Mouse (Mus musculus) CH12.LX (cell line): Measurements from ENCODE around the gene Ifngr2. TPM values are rescaled to one million over a fixed set of nuclear protein-coding genes. Genes with fewer than 3 reads are reported as not detected.

ENCODE experiments used
- DNase-seq: peaks from one replicate; pipeline ENCODE4 v3.0.0-alpha.2; 2013; ENCODE audit errors: extremely low read depth
- H3K27ac ChIP-seq: 2 replicates; pipeline ENCODE4 v1.5.1; 2012; ENCODE audit warnings: low read depth, mild to moderate bottlenecking, control low read depth, moderate library complexity; ENCODE audit not compliant: insufficient read depth
- H3K27me3 ChIP-seq: replicated peaks from 2 replicates; pipeline ENCODE3; 2012; ENCODE audit warnings: inconsistent platforms
- H3K36me3 ChIP-seq, 2 experiments: replicated peaks in 1 of 2; 2 replicates each; pipeline versions ENCODE3 to v1.6.1; 2012; ENCODE audit warnings: inconsistent platforms in 1 of 2, low read length in 1 of 2, mild to moderate bottlenecking in 1 of 2, mixed read lengths in 1 of 2, moderate library complexity in 1 of 2; ENCODE audit not compliant: control insufficient read depth in 1 of 2, insufficient read depth in 1 of 2
- H3K4me1 ChIP-seq, 2 experiments: 2 replicates each; pipeline ENCODE4 v1.6.1; 2012; ENCODE audit warnings: inconsistent platforms in 1 of 2, moderate library complexity in 1 of 2; ENCODE audit not compliant: insufficient read depth in 2 of 2, control insufficient read depth in 1 of 2
- H3K4me2 ChIP-seq: 2 replicates; pipeline ENCODE4 v1.6.1; 2012; ENCODE audit warnings: low read depth, mild to moderate bottlenecking, control low read depth; ENCODE audit not compliant: poor library complexity, insufficient read depth, severe bottlenecking
- H3K4me3 ChIP-seq, 3 experiments: fragments of 150-350 bp in 1 of 3; sonication (generic) in 1 of 3; replicated peaks in 1 of 3; 2 replicates each; pipeline versions ENCODE3 to v1.5.1; 2011 to 2012; ENCODE audit warnings: low read depth in 2 of 3, low read length in 2 of 3, mild to moderate bottlenecking in 2 of 3, moderate library complexity in 2 of 3, control low read depth in 1 of 3, improper control_type of control experiment in 1 of 3, inconsistent platforms in 1 of 3, mixed read lengths in 1 of 3; ENCODE audit not compliant: poor library complexity in 1 of 3
- H3K79me2 ChIP-seq: replicated peaks from 2 replicates; pipeline ENCODE4 v1.6.1; 2012; ENCODE audit warnings: mild to moderate bottlenecking, moderate library complexity; ENCODE audit not compliant: control insufficient read depth, poor library complexity, insufficient read depth, severe bottlenecking; ENCODE audit errors: extremely low read depth
- H3K9ac ChIP-seq: 2 replicates; pipeline ENCODE4 v1.6.1; 2012; ENCODE audit warnings: low read depth, mild to moderate bottlenecking, control low read depth, moderate library complexity; ENCODE audit not compliant: insufficient read depth
- H3K9me3 ChIP-seq: replicated peaks from 2 replicates; pipeline ENCODE3; 2012; ENCODE audit warnings: low read length, inconsistent platforms, mixed read lengths
- BHLHE40 ChIP-seq: IDR thresholded peaks from 2 replicates; pipeline ENCODE4 v1.6.1; 2011; ENCODE audit warnings: mild to moderate bottlenecking, low read depth, low read length, improper control_type of control experiment
- CHD1 ChIP-seq: IDR thresholded peaks from 2 replicates; pipeline ENCODE4 v1.6.1; 2012; ENCODE audit warnings: low read depth, low read length, improper control_type of control experiment, inconsistent platforms
- CHD2 ChIP-seq: IDR thresholded peaks from 2 replicates; pipeline ENCODE4 v1.6.1; 2011; ENCODE audit warnings: low read length, improper control_type of control experiment
- CTCF ChIP-seq, 2 experiments: IDR thresholded peaks in 1 of 2; conservative IDR thresholded peaks in 1 of 2; 2 replicates each; pipeline ENCODE4 v1.5.1; 2011 to 2012; ENCODE audit warnings: low read depth in 2 of 2, low read length in 2 of 2, improper control_type of control experiment in 1 of 2, inconsistent platforms in 1 of 2, mild to moderate bottlenecking in 1 of 2, moderate library complexity in 1 of 2
- E2F4 ChIP-seq: IDR thresholded peaks from 2 replicates; pipeline ENCODE4 v1.6.1; 2011; ENCODE audit warnings: low read depth, low read length, improper control_type of control experiment; ENCODE audit not compliant: insufficient replicate concordance
- ELF1 ChIP-seq: IDR thresholded peaks from 2 replicates; pipeline ENCODE4 v1.6.1; 2014; ENCODE audit warnings: low read depth, mild to moderate bottlenecking, inconsistent platforms, low read length, improper control_type of control experiment
- ETS1 ChIP-seq: conservative IDR thresholded peaks from 2 replicates; pipeline ENCODE4 v1.6.1; 2012; ENCODE audit warnings: low read depth, mild to moderate bottlenecking, inconsistent platforms, low read length, improper control_type of control experiment, moderate library complexity
- HCFC1 ChIP-seq: IDR thresholded peaks from 2 replicates; pipeline ENCODE4 v1.6.1; 2012; ENCODE audit warnings: low read depth, mild to moderate bottlenecking, inconsistent platforms, low read length, improper control_type of control experiment
- IRF4 ChIP-seq: IDR thresholded peaks from 2 replicates; pipeline ENCODE4 v1.6.1; 2014; ENCODE audit warnings: low read depth, mild to moderate bottlenecking, inconsistent platforms, low read length, improper control_type of control experiment
- JUN ChIP-seq: IDR thresholded peaks from 2 replicates; pipeline ENCODE4 v1.6.1; 2011; ENCODE audit warnings: low read depth, mild to moderate bottlenecking, low read length, improper control_type of control experiment, moderate library complexity; ENCODE audit not compliant: insufficient read depth
- JUND ChIP-seq: conservative IDR thresholded peaks from 2 replicates; pipeline ENCODE4 v1.6.1; 2011; ENCODE audit warnings: low read depth, low read length, improper control_type of control experiment
- KAT2A ChIP-seq: IDR thresholded peaks from 2 replicates; pipeline ENCODE4 v1.6.1; 2012; ENCODE audit warnings: low read length, improper control_type of control experiment, inconsistent platforms; ENCODE audit not compliant: insufficient replicate concordance
- MAX ChIP-seq: IDR thresholded peaks from 2 replicates; pipeline ENCODE4 v1.6.1; 2011; ENCODE audit warnings: low read length, improper control_type of control experiment
- MAZ ChIP-seq: IDR thresholded peaks from 2 replicates; pipeline ENCODE4 v1.6.1; 2012; ENCODE audit warnings: low read depth, mild to moderate bottlenecking, inconsistent platforms, low read length, improper control_type of control experiment, moderate library complexity
- MEF2A ChIP-seq: IDR thresholded peaks from 2 replicates; pipeline ENCODE4 v1.6.1; 2014; ENCODE audit warnings: low read depth, mild to moderate bottlenecking, inconsistent platforms, low read length, improper control_type of control experiment, borderline replicate concordance
- MXI1 ChIP-seq: IDR thresholded peaks from 2 replicates; pipeline ENCODE4 v1.6.1; 2011; ENCODE audit warnings: mild to moderate bottlenecking, low read depth, low read length, improper control_type of control experiment
- MYC ChIP-seq: IDR thresholded peaks from 2 replicates; pipeline ENCODE4 v1.6.1; 2011; ENCODE audit warnings: low read depth, mild to moderate bottlenecking, improper control_type of control experiment, low read length
- NRF1 ChIP-seq: IDR thresholded peaks from 2 replicates; pipeline ENCODE4 v1.6.1; 2014; ENCODE audit warnings: low read depth, mild to moderate bottlenecking, inconsistent platforms, low read length, improper control_type of control experiment, moderate library complexity
- PAX5 ChIP-seq: IDR thresholded peaks from 2 replicates; pipeline ENCODE4 v1.6.1; 2012; ENCODE audit warnings: low read length, inconsistent platforms, mixed read lengths
- POLR2A ChIP-seq: IDR thresholded peaks from 2 replicates; pipeline ENCODE4 v1.6.1; 2011; ENCODE audit warnings: low read depth, mild to moderate bottlenecking, improper control_type of control experiment, low read length
- RAD21 ChIP-seq: IDR thresholded peaks from 2 replicates; pipeline ENCODE4 v1.6.1; 2011; ENCODE audit warnings: low read depth, mild to moderate bottlenecking, low read length, improper control_type of control experiment, moderate library complexity
- RCOR1 ChIP-seq: conservative IDR thresholded peaks from 2 replicates; pipeline ENCODE4 v1.6.1; 2012; ENCODE audit warnings: low read depth, mild to moderate bottlenecking, inconsistent platforms, low read length, improper control_type of control experiment
- SIN3A ChIP-seq: IDR thresholded peaks from 2 replicates; pipeline ENCODE4 v1.6.1; 2012; ENCODE audit warnings: low read length, improper control_type of control experiment, inconsistent platforms
- SMC3 ChIP-seq: IDR thresholded peaks from 2 replicates; pipeline ENCODE4 v1.6.1; 2011; ENCODE audit warnings: low read depth, low read length, improper control_type of control experiment
- TCF12 ChIP-seq: IDR thresholded peaks from 2 replicates; pipeline ENCODE4 v1.6.1; 2014; ENCODE audit warnings: low read depth, mild to moderate bottlenecking, inconsistent platforms, low read length, improper control_type of control experiment
- USF1 ChIP-seq: IDR thresholded peaks from 2 replicates; pipeline ENCODE4 v1.6.1; 2014; ENCODE audit warnings: low read depth, mild to moderate bottlenecking, inconsistent platforms, low read length, improper control_type of control experiment
- USF2 ChIP-seq: conservative IDR thresholded peaks from 2 replicates; pipeline ENCODE4 v1.6.1; 2011; ENCODE audit warnings: low read depth, low read length, improper control_type of control experiment
- ZC3H11A ChIP-seq: IDR thresholded peaks from 2 replicates; pipeline ENCODE4 v1.6.1; 2012; ENCODE audit warnings: low read depth, mild to moderate bottlenecking, inconsistent platforms, low read length, improper control_type of control experiment
- ZKSCAN1 ChIP-seq: IDR thresholded peaks from 2 replicates; pipeline ENCODE4 v1.6.1; 2012; ENCODE audit warnings: low read depth, inconsistent platforms, low read length, improper control_type of control experiment, borderline replicate concordance
- ZMIZ1 ChIP-seq: IDR thresholded peaks from 2 replicates; pipeline ENCODE4 v1.6.1; 2012; ENCODE audit warnings: low read depth, mild to moderate bottlenecking, inconsistent platforms, low read length, improper control_type of control experiment
- ZNF384 ChIP-seq: IDR thresholded peaks from 2 replicates; pipeline ENCODE4 v1.6.1; 2012; ENCODE audit warnings: low read depth, low read length, improper control_type of control experiment, inconsistent platforms
- dilution Hi-C: fragments of 300-500 bp; cut with MboI; formaldehyde crosslinking; loops from 2 replicates; pipeline ENCODE4 v1.14.3; 2020; ENCODE audit warnings: low sequenced_read_pairs; ENCODE audit not compliant: extremely low pct_unique_long_range_greater_than_20kb, extremely low pct_ligation_motif_present
- in situ Hi-C: fragments of 300-500 bp; cut with MboI; formaldehyde crosslinking; loops from 3 replicates; pipeline ENCODE4 v1.14.3; 2019; ENCODE audit warnings: low sequenced_read_pairs, low pct_ligation_motif_present, low pct_unique_long_range_greater_than_20kb, mixed read lengths
- polyA plus RNA-seq: library from polyadenylated mRNA; unstranded; fragments of >175 nt; gene quantifications from 2 replicates; pipeline ENCODE4 v1.2.1, GENCODE M21; 2012; ENCODE audit warnings: low read depth; ENCODE audit not compliant: insufficient read length
- total RNA-seq, 2 experiments: library from RNA; depleted of rRNA; stranded (reverse); fragments of 300-350 nt in 1 of 2; fragments of >200 nt in 1 of 2; gene quantifications; 2 replicates each; pipeline ENCODE4 v1.2.3; 2012 to 2014

The Ifngr2 gene
- total and polyA plus RNA-seq, 3 experiments, result 29.6 to 39.2 (median 36.1) TPM

DNA sequence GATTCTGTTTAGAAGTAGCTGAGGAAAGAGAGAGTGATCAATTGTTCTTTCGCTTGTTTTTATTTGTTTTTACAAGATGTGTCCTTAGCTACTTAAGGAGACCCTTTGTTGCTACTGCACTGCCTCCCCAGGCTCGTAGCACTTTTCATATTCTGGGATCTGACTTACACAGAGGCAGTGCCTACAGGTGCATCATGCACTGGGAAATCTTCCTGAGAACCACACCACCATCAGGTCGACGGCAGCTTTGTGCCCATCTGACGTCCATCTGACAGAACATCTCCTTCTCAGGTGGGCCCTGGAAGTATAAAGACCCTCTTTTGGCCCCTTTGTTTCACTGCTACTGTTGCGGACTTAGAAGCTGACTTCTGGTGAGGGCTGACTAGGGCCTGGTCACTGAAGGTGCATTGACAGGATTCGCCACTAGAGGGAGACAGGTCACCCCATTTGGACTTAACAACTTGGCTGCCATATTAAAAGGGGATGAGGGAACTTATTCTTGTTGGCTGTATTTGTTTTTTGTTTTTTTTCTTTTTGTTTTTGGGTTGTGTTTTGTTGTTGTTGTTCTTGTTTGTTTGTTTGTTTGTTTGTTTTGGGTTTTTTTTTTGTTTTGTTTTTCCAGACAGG lies 34.6 kb upstream of the Ifngr2 start:
- dilution Hi-C loops (no loop called here), in situ Hi-C loops (loop anchor here (5.0 kb wide), 2 partner anchors 45 to 85 kb away; partner anchors contain the start of gene Tmem50b)

DNA sequence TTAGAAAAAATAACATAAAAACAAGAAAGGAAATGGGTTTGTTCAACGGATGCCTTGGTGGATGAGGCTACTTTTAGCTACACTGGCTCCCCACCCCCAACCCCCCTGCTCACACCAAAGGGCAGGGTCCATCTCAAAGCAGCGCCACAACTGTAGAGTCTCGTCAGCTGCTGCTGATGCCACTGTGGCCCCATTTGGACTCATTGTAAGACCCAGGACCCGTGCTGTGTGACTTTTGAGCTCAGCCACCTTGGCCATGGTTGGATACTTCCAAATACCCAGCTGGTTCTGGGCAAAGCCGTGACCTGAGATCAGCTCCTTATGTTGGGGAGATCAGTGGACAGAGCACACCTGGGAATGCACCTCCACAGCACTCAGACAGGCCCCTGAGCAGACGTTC lies 33.8 kb upstream of the Ifngr2 start:
- Histone ChIP-seq H3K4me1 (peaks cover 13 to 14% of the 10 kb centered on the region in 2 experiments), H3K9me3 (no peaks in the 10 kb centered on the region), H3K4me3 (no peak overlapping the region), H3K79me2 (no peaks in the 10 kb centered on the region), H3K9ac (no peak overlapping the region), H3K4me2 (no peak overlapping the region), H3K36me3 (peaks cover 0 to 17% of the 10 kb centered on the region in 2 experiments), H3K27ac (no peak overlapping the region), H3K27me3 (no peaks in the 10 kb centered on the region)
- dilution Hi-C loops (no loop called here), in situ Hi-C loops (loop anchor here (5.0 kb wide), 2 partner anchors 44 to 84 kb away; partner anchors contain the start of gene Tmem50b)
- TF ChIP-seq SIN3A, result no peak
- TF ChIP-seq CHD1, result no peak
- no peak for TF ChIP-seq PAX5
- TF ChIP-seq USF2, result no peak
- TF ChIP-seq ELF1, result no peak
- TF ChIP-seq E2F4, result no peak
- no peak for TF ChIP-seq KAT2A
- no peak for TF ChIP-seq CTCF (conservative IDR thresholded peaks at IDR 0.05 in 1 of 2, IDR thresholded peaks at IDR 0.05 in 1 of 2; ENCODE audit: low read depth in 2 of 2, low read length in 2 of 2)
- no peak for TF ChIP-seq MAX
- no peak for TF ChIP-seq MAZ
- TF ChIP-seq IRF4, result no peak
- TF ChIP-seq ZC3H11A, result no peak
- no peak for TF ChIP-seq MEF2A
- TF ChIP-seq JUN, result no peak
- TF ChIP-seq SMC3, result no peak
- TF ChIP-seq RCOR1, result no peak
- no peak for TF ChIP-seq POLR2A
- no peak for TF ChIP-seq BHLHE40
- TF ChIP-seq USF1, result no peak
- DNase-seq, result no peak

More for the DNA sequence above, 34.6 kb upstream of the Ifngr2 start:
- no peak overlapping the region for H3K9ac ChIP-seq
- H3K79me2 ChIP-seq, result no peaks in the 10 kb centered on the region
- no peaks in the 10 kb centered on the region for H3K27me3 ChIP-seq
- DNase-seq, result peak; percentile 91
- H3K9me3 ChIP-seq, result no peaks in the 10 kb centered on the region
- no peak overlapping the region for H3K27ac ChIP-seq
- peak; percentile 43; the same call in 1 of the 2 replicates for TF ChIP-seq MEF2A
- TF ChIP-seq USF1, result no peak
- TF ChIP-seq ZC3H11A, result peak; percentile 97
- TF ChIP-seq MAX, result no peak
- TF ChIP-seq SIN3A, result peak; percentile 62
- peak; percentile 46; the same call in 1 of the 2 replicates for TF ChIP-seq MYC
- peak; percentile 99 for TF ChIP-seq SMC3
- no peak; the same call in 1 of the 2 replicates for TF ChIP-seq TCF12
- TF ChIP-seq POLR2A, result no peak
- peak; percentile 39 for TF ChIP-seq ZNF384
- TF ChIP-seq JUND, result 0 out of 2 replicates have a peak, but pooled peaks have one; percentile 18
- TF ChIP-seq RAD21, result peak; percentile 100
- no peak for TF ChIP-seq ZMIZ1
- TF ChIP-seq HCFC1, result no peak
- peak; percentile 26; the same call in 1 of the 2 replicates for TF ChIP-seq NRF1
- no peak for TF ChIP-seq KAT2A
- no peak for TF ChIP-seq ETS1
- TF ChIP-seq BHLHE40, result peak; percentile 41
- TF ChIP-seq CTCF (conservative IDR thresholded peaks at IDR 0.05 in 1 of 2, IDR thresholded peaks at IDR 0.05 in 1 of 2; ENCODE audit: low read depth in 2 of 2, low read length in 2 of 2), result peak; percentile 98 to 99
- peak; percentile 42; the same call in 1 of the 2 replicates for TF ChIP-seq IRF4
- TF ChIP-seq USF2, result no peak
- no peak for TF ChIP-seq ELF1
- TF ChIP-seq MXI1, result no peak
- TF ChIP-seq MAZ, result no peak
- no peak for TF ChIP-seq CHD2
- TF ChIP-seq E2F4, result no peak
- TF ChIP-seq ZKSCAN1, result no peak
- no peak overlapping the region for H3K4me2 ChIP-seq
- H3K4me1 ChIP-seq, result peaks cover 11 to 12% of the 10 kb centered on the region in 2 experiments
- no peak overlapping the region for H3K4me3 ChIP-seq
- H3K36me3 ChIP-seq, result peaks cover 6 to 21% of the 10 kb centered on the region in 2 experiments
